Mouse (Mus musculus) A20 (cell line): ENCODE results near the gene Gm20509.
"Not testable (repeated sequence)": the region's sequence is repeated elsewhere in the genome, so short reads cannot be mapped to it uniquely, and the experiment has no call there.

Experiments used
- DNase-seq: peaks from one replicate; pipeline ENCODE4 v3.0.0-alpha.2; 2011; ENCODE audit warnings: low read depth, low spot score

Gene Gm20509

DNA sequence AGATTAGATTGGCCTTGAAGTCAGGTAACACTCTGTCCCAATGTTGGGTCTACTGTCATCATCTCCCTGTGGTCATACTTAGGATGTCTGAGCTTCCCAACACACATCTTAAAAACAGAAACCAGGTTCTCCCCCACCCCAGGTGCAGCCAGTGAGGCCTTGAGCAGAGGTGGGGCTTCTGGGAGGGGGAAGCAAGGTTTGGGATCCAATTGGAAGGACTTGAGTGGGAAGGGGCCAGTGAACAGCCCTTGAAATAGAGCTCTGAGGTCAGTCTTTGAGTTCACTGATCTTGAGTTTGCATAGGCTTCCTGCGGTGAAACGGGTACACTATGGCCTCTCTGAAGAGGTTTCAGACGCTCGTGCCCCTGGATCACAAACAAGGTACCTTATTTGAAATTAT is at the start of gene Gm20509:
TSS of gene Gm20509 (plus strand) at position 290 of the 400 bp plus-strand sequence.
- no peak for DNase-seq

DNA sequence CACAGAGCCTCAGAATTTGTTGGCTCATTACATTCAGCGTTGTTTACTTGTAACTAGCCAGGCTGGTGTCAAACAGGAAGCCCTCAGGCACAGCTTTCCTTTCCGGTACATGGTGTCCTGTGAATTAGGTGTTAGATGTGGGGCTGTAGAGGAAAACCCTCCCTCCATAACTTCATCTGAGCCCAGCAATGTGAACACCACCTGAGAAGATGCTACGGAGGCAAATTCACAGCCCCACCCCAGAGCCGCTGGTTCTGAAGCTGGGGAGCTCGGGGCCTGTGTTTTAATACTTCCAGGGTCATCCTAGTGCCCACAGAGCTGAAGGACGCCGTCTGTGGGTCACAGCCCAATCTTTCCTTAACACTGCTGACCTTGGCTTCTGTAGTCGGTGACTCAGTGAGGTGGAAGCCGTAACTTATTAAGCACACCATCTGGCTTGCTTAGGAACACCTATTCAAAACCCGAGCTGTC is 46.8 kb upstream of the Gm20509 start:
- DNase-seq = no peak

DNA sequence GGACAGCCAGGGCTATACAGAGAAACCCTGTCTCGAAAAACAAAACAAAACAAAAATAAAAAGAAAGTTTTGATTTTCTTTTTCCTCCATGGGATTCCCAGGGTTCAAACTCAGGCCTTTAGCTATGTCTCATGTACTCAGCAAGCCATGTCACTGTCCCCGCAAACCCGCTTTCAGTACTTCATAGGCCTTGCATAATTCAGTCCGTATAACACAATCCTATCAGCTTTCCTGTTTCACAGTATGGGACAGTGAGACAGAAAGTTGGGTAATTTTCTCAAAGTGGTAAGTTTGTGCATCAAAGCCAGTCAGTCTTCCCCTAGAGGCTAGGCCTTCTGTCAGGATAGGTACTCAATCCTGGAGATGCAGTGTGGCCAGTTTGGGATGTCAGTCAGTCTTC is 43.0 kb upstream of the Gm20509 start:
- no peak for DNase-seq

DNA sequence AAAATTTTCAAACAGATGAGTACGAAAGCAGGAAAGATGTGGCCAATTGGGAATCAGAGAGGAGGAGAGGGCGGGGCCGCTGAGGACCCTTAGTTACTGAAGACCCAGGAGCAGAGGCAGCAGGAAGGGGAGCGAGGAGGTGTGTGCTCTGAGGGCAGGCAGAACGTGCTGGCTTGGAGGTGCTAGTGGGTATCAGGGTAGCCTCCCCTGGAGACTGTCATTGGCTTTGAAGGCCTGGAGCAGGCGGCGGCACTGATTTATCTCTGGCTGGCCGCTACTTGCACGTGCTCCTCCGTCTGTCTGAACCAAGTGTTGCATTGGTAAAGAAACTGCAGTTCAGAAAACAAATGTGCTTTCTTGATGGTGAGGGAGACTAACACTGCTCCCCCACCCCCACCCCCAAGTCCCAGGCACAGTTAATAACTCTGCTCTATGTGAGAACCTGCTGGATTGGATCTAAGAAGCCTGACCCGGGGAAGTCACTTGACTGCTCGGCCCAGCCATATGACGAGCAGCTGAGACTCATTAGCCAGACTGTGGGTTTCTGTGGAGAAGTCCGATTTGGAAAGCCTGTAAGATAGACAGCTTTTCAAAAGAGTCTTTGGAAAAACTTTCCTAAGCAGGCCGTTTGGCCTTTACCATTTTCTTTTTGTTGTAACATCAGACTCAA is 38.5 kb upstream of the Gm20509 start:
- DNase-seq = no peak

DNA sequence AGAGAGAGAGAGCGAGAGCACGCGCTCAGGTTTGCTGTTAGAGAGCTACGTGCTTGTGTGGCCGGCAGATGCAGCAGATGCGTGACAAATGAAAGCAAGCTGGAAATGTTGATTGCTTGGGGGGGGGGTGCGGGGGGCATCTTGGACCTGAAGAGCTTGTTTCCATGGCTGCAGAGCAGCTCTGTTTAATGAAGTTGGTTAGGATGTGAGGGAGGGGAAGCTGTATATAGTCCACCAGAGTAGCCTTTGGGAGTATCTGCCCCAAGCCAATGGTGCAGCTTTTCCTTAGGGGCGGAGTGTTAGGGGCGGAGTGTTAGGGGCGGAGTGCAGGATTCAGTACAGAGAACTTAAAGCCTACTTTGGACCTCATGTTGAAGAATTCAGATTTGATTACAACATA is 35.2 kb upstream of the Gm20509 start:
- DNase-seq = no peak

DNA sequence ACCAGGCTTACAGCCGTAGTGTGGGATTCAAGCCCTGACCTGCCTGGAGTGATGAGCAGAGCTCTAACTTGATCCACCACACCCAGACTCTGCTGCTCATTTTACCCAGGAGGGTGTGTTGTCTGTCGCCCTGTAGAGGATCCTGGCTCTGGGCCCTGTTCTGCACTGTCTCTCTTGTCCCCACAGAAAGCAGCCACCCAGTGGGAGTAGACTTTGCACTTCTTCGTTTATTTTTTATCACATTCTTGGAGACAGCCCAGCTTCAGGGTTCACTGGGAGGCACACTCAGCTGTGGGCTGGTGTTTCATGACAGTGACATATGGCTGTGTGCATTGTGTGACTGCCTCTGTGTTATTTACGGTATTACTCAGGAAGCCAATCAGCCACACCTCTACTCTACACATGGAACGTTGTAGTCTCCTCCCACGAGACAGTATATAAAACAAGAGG is 34.0 kb upstream of the Gm20509 start:
- no peak for DNase-seq

DNA sequence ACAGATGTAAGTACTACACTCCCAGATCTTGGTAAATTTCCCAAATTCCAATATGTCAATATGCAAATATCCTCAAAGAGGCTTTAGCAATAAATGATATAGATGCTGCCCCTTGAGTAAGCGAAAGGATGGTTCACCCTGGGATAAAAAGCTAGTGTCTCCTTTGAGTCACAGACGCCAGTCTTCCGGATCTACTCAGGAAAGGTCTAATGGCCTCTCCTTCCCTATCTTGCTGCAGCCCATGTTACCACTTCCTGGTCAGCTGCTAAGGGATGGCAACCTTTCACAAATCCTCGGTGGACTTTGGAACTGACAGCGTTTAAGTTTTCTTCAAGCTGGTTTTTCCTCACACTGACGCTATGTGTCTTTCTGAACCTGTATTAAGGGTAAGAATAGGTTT is 33.6 kb upstream of the Gm20509 start:
- no peak for DNase-seq

DNA sequence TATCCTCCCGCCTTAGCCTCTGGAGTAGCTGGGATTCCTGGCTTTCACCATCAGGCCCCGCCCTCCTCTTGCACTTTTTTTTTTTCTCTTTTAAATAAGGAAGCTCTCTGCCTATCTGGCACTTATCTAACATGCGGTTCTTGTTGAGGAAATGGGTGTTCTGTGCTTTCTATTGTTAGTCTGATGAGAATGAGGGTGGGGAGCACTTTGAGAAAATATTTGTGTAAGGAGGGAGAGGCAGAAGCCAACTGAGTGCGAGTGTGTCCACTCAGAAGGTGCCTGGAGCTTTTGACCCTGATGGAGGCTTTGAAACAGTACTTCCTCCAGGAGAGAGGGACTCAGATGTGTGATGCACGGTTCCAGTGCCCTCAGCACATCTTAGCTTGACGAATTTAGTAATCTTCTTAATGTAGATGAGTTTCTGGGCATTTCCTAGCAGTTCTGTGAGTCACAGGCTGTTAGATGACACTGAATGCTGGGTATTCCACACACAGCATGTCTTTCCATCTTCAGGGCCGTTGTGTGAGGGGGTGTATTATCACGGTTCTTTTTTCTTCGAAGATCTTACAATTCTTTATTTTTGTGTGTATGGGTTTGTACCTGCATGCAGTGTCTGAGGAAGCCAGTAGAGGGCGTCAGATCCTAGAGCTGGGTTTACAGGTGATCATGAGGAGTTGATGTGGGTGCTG is 31.2 kb upstream of the Gm20509 start:
- DNase-seq = no peak

DNA sequence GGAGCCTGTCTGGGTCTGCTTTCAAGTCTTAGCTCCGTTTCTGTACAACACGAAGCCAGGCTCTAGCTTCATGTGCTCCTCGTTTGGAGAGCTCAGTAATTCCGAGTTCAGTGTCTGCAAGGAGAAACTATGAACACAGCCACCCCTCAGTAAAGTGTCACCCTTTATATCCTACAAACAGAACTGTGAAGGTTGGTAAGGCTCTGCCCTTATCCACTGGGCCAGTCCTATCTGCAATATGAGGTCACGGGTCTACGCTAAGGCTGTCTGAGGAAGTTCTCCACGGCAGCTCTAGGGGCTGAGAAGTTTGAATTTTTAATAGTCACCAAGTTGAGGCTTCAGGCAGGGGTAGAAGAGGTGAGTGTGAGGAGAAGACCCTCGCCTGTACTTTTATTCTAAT is 29.8 kb upstream of the Gm20509 start:
- DNase-seq = no peak

DNA sequence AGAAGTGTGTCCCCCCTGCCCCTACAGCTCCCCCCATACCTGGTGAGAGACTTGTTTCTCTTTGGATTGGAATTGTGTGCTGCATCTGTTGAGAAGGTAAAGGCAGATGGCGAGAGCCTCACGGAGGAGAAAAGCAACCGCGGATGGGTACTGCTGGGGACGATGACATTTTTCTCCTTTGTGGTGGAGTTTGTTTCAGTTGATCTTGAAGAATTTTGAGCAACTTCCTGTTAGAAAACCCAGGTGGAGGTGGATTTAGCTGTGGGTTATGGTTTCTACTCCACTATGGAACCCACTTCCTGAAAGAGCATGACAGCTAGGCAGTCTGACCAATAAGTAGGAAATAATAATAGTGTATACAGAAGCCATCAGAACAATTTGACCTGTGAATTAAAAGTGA is 29.1 kb upstream of the Gm20509 start:
- no peak for DNase-seq

DNA sequence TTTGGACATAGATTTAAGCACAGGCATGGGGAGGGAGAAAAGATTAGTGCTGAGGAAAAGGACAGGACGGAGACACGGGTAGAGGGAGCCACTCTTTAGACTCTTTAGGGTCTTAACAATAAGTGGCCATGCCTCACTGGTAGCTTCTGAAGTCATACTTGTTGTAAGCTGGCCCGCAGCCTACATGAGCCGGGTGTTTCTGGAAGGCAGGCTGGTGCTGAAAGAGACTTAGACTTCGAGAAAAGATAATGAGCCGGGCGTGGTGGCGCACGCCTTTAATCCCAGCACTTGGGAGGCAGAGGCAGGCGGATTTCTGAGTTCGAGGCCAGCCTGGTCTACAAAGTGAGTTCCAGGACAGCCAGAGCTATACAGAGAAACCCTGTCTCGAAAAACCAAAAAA is 22.9 kb upstream of the Gm20509 start:
- not testable (repeated sequence) for DNase-seq

DNA sequence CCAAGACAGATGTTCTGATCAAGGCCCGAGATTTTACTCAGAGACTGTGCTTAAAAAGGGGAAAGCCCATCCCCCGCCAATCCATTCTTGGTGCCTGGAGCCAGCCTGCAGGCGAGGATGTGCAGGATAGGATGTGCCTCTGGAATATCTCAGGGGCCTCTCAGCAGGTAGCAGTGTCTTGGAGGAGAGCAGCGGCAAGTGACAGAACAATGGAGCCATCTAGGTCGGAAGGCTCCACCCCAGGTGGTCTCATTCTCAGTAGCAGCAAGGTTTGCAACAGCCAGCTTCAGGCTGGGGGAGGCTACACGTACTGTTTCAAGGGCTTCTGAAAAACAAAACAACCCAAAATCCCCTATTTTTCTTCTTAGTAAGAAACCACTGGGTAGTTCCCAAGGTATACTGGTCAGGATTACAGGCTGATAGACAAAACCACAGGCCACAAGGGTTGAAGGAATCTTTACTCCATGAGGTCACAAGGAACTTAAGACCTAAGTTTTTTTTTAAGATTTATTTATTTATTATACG is 22.4 kb upstream of the Gm20509 start:
- DNase-seq = no peak

DNA sequence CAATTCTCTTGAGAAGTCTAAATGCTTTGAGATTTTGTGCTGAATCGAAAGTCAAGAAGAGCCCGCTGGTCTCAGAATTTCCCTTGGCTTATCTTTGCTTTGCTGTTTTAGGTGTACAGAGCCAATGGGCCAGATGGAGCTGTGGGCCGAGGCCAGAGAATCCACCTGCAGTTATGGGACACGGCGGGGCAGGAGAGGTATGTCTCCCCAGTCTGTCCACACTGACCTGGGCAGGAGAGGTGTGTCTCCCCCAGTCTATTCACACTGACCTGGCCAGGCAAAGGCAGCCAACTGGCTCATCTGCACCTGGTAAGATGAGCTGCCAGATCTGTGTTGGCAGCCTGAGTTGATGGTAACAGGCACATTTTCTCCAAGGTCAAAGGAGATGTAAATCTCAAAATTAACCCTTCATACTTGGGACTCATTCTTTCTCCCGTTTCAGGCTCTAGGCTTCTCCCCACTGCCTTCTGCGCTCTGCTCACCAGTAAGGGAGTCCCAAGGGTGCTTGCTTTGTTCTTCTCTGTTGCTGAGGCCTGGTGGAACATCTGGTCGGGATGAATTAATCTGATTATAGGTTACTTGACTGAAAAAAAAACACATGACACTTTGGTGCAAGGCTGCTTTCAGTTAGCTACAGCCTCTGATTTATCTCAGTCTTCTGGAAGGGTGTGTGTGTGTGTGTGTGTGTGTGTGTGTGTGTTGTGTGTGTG is 19.8 kb upstream of the Gm20509 start:
- no peak for DNase-seq

DNA sequence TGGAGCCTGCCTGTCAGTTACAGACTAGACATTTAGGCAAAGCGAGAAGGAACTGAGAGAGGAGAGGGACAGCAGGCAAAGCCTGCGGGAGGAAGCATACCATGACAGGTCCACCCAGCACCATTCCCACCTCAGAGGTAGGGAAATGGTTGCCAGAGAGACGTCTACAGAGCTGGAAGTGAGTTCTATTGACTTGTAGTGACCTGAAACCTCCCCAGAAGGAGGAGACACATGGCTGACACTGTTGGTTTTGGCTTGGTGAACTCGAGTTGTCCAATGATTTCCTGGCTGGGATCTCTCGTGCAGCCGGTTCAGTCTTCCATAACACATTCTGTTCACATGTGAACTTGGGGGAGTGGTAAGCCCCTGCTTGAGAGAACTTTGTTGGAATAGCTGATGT is 18.3 kb upstream of the Gm20509 start:
- no peak for DNase-seq

DNA sequence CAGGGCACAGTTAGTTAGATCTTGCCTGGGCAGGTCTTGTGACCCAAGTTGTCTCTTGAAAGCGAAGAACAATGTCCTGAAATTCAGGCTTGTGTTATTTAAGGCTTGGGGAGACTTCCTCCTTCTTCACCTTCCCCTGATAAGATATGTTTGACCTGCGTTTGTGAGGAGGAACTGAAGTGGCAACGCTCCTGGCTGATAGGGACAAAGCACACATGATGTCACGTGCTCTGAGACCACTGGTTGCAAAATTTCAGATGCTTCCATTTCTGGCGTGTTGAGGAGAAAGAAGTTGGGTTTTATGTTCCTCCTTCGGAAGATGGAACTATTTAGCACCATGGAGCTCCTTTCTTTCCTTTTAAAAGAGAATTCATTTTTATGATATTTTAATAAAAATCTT is 16.4 kb upstream of the Gm20509 start:
- no peak for DNase-seq

DNA sequence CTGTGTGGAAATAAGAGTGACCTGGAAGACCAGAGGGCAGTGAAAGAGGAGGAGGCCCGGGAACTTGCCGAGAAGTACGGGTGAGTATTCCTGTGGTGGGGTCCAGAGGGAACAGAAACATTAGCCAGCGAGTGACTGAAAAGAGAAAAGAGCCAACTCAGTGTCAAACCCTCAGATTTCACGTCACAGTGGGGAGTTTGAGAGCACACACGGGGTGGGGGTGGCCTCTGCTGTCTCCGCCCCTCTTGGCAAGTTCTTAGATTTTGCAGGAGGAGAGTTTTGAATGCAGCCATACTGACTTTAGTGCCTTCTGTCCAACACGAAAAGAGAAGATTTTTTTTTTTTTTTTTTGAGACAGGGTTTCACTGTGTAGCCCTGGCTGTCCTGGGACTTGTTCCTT is 15.1 kb upstream of the Gm20509 start:
- no peak for DNase-seq

DNA sequence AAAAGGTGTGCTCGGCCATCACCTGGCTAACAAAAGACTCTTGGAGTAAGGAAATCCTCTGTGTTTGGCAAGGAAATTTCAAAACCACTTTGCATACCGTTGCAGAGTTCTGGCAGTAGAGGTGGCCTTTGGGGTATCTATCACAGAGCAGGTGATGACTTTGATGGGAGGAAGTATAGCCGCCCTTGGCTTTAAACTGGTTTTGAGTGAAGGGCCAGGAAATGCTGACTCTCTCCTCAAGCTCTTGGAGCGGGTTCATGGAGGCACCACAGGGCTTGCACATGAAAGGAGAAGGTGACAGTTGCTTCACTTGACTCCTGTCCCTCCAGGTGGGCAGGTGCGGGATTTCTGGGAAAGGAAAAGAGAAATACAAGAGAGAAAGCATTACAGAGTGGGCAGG is 14.7 kb upstream of the Gm20509 start:
- DNase-seq = no peak

DNA sequence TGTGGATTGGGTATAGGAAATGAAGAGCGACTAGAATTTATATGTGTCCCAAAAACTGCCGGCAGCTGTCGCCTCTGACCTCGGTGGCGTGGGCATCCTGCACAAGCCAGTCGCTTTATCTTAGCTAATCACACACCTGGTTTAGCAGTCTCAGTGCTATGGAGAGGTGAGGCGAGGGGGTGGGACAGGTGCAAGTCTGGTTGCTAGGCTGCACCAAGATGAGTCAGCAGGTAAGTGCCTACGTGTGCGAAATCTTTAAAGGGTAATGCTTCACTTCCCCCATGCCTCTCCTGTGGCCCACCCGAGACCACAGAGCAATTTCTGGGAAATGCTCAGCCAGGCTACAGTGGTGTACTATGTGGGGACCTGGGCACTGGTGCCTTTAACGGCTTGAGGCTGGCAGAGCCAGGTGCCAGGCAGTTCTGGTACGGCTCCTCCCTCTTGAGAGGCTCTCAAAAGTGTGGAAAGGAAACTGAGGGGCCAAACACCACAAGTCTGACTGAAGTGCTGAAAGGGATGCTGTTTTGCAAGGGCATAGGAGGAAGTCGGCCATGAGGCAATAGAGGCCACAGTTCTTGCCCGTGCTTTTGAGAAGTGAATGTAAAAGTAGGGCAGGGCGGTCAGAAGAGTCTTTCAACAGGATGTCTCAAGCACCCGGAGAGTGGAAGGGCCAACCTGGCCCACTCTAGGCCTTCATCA is 12.9 kb upstream of the Gm20509 start:
- DNase-seq = peak; percentile 47

DNA sequence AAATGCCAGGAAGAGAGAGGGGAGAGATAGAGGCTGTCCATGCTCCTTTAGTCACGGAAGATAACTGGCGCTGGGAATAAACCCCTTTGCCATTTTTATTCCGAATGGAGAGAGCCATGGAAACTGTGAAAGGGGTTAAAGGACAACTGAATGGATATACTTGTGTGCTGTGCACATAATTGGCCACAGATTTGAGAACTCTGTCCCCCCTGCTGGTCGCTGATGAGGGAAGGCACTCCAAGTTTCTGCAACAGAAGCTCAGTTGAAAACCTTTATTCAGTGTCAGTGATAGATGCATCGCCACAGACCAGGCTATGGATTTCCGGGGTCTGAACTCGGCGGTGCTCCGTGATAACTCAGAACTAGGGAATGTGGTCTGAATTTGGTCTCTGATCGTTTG is 12.1 kb upstream of the Gm20509 start:
- DNase-seq = no peak

DNA sequence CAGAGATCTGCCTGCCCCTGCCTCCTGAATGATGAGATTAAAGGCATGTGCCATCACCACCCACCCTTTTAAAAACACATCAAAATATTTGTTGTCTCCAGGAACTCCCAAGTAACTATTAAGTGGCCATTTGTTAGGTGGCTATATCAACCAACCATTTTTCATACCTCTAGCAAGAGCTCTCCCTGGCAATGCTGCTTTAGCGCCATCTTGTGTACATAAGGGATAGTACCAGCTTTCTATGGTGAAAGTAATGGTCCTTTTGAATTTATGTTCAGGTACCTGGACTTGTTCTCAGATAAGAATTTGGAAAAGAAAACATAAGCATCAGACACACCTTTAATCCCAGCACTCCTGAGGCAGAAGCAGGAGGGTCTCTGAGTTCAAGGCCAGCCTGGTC is 10.5 kb upstream of the Gm20509 start:
- peak; percentile 71 for DNase-seq

DNA sequence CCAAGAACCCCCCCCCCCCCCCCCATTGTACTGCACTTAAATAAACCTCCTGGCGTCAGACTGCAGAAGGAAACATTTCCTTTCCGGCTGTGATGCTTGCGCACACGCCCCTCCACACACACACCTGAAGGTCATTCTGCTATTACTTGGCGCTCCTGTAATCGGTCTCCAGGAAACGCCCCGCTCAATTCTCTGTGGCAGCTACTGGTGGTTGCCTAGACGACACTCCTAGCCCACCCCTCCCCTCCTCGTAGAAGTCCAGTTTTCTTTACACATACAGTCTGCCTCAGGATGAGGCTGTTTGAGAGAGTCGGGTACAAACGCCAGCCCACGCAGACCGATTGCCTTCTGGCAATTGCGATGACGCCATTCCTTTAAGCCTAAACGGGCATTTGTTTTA is 7.7 kb upstream of the Gm20509 start:
- no peak for DNase-seq

DNA sequence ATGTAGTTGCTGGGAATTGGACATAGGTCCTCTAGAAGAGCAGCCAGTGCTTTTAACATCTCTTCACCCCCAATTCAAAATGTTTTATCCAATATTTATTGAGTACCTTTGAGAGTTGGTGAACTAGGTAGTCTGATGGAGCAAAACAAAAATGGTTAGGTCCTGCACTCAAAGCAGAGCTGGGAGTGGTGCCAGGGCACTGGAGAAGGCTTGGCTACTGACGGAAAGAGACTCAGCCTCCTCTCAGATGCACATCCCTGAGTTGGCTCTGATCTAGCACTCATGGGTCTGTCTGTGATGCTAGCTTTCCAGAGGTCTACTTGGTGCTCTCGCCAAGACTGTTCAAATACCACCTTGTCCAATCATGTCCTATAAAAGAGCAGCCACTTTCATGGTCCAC is 4.4 kb upstream of the Gm20509 start:
- DNase-seq = no peak
